Mouse (Mus musculus) thymus, adult 2 months (tissue): ENCODE measurements around the gene Fbxw2.

ENCODE experiments used
- CTCF ChIP-seq: fragments of 200-500 bp; IDR thresholded peaks from 2 replicates; pipeline ENCODE4 v1.5.1; 2012; ENCODE audit warnings: mild to moderate bottlenecking, control low read depth, low read length, moderate library complexity, borderline replicate concordance; ENCODE audit not compliant: control insufficient read depth, poor library complexity, insufficient read depth; ENCODE audit errors: extremely low read depth
- POLR2A ChIP-seq: fragments of 200-500 bp; IDR thresholded peaks from 2 replicates; pipeline ENCODE4 v1.6.1; 2012; ENCODE audit warnings: mild to moderate bottlenecking, low read length, control low read depth, moderate library complexity; ENCODE audit not compliant: control insufficient read depth, poor library complexity, insufficient read depth; ENCODE audit errors: extremely low read depth

DNA sequence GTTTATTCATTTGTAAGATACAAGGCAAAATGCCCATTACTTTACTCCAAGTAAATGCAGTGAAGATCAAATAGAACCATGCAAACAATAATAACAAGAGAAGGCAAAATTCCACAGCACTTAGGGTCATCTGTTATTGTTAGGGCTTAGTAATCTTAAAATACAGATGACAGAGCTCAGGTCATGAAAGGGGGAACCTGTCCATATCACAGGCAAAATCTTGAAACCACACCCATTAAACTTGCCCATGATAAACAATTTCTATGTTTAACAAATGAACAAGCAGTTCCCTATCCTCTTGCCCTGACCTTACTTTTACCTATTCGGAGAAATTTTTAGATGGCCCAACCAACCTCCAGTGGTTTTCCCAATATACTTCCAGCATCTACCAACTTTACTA, 16.5 kb downstream of the Fbxw2 start:
- no peak for TF ChIP-seq CTCF
- TF ChIP-seq POLR2A, result no peak
